Mouse (Mus musculus) liver, postnatal 0 days (tissue): ENCODE measurements around the gene March8. TPM values are rescaled to one million over a fixed set of nuclear protein-coding genes. Genes with fewer than 3 reads are reported as not detected.

Experiments used
- ATAC-seq: fragments of 200-750 bp; cut with Nextera tagmentation; 2 replicates; pipeline ENCODE4 v1.8.0; 2017; ENCODE audit warnings: mild to moderate bottlenecking, moderate library complexity
- DNase-seq: peaks from one replicate; pipeline ENCODE4 v3.0.0-alpha.2; 2016
- H3K27ac ChIP-seq: fragments of 300-500 bp; sonication (generic); 2 replicates; pipeline ENCODE4 v1.5.1; 2014; ENCODE audit warnings: antibody characterized with exemption, moderate library complexity, mild to moderate bottlenecking, low read depth
- H3K27me3 ChIP-seq: fragments of 300-500 bp; sonication (generic); 2 replicates; pipeline ENCODE4 v1.6.1; 2014; ENCODE audit warnings: low read length, control low read depth, mixed read lengths; ENCODE audit not compliant: insufficient read depth
- H3K36me3 ChIP-seq: fragments of 300-500 bp; sonication (generic); replicated peaks from 2 replicates; pipeline ENCODE4 v1.6.1; 2014; ENCODE audit warnings: mild to moderate bottlenecking, control low read depth, low read length, moderate library complexity, mixed read lengths; ENCODE audit not compliant: insufficient read depth
- H3K4me1 ChIP-seq: fragments of 300-500 bp; sonication (generic); 2 replicates; pipeline ENCODE4 v1.6.1; 2014; ENCODE audit warnings: antibody characterized with exemption, mild to moderate bottlenecking, control low read depth; ENCODE audit not compliant: insufficient read depth
- H3K4me2 ChIP-seq: fragments of 300-500 bp; sonication (generic); 2 replicates; pipeline ENCODE4 v1.6.1; 2014; ENCODE audit warnings: low read depth, mild to moderate bottlenecking, low read length, moderate library complexity, mixed read lengths
- H3K4me3 ChIP-seq: fragments of 300-500 bp; sonication (generic); 2 replicates; pipeline ENCODE4 v1.5.1; 2014; ENCODE audit warnings: low read depth, low read length
- H3K9ac ChIP-seq: fragments of 300-500 bp; sonication (generic); replicated peaks from 2 replicates; pipeline ENCODE4 v1.6.1; 2014; ENCODE audit warnings: mild to moderate bottlenecking, moderate library complexity
- H3K9me3 ChIP-seq: fragments of 300-500 bp; sonication (generic); 2 replicates; pipeline ENCODE4 v1.6.1; 2016; ENCODE audit warnings: mild to moderate bottlenecking, control low read depth, low read length, mixed read lengths
- CTCF ChIP-seq: sonication (generic); IDR thresholded peaks from 2 replicates; pipeline ENCODE4 v1.5.1; 2016; ENCODE audit warnings: antibody characterized with exemption, low read depth
- EP300 ChIP-seq: IDR thresholded peaks from 2 replicates; pipeline ENCODE4 v1.6.1; 2016; ENCODE audit warnings: antibody characterized with exemption, low read depth, mild to moderate bottlenecking
- WGBS: fragments of 180-500 bp; shearing (Covaris S2); extraction: QIAGEN DNeasy Blood & Tissue Kit; methylation state at CpG from one replicate; pipeline ENCODE4 v1.1.7; 2014; ENCODE audit not compliant: insufficient replicate concordance; 5-methylcytosine and 5-hydroxymethylcytosine counted together
- polyA plus RNA-seq: library from polyadenylated mRNA; unstranded; fragments of >200 nt; fragmentation: Nextera tagmentation; extraction: Ambion mirVana; gene quantifications from 2 replicates; pipeline ENCODE4 v1.2.1, GENCODE M21; 2015

The March8 gene
- polyA plus RNA-seq, 1 experiment from 2014 or later = 40.5 TPM

DNA sequence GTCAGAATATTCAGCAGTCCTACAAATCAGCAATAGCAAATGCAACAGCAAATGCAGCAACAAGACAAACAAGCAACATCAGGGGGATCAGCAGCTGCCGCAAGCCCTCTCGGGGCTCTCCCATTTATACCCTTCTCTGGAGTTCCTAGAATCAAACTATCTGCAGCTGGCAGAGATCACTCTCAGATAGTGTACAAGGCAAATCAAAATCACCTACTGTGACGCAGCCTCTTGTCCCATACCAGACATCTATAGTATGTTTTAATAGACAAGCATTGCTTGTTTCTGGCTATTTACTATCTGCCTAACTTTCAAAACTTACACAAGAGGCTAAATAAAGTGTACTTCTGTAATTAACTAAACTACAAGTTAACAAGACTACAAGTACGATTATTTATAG, 24.2 kb downstream of the March8 start:
- 83% methylated on average over 4 of the region's 4 CpGs for WGBS
- 0 out of 2 replicates have a peak, but pooled peaks cover 3% of the 10 kb centered on the region for H3K4me1 ChIP-seq
- H3K36me3 ChIP-seq = peaks cover 16% of the 10 kb centered on the region
- no peaks in the 10 kb centered on the region for H3K9me3 ChIP-seq
- ATAC-seq (no peak), DNase-seq (no peak)
- TF ChIP-seq CTCF (no peak), EP300 (no peak)
- no peak overlapping the region for H3K4me2 ChIP-seq
- no peak overlapping the region for H3K27ac ChIP-seq
- no peak overlapping the region for H3K9ac ChIP-seq
- H3K4me3 ChIP-seq = no peak overlapping the region
- H3K27me3 ChIP-seq = no peaks in the 10 kb centered on the region

DNA sequence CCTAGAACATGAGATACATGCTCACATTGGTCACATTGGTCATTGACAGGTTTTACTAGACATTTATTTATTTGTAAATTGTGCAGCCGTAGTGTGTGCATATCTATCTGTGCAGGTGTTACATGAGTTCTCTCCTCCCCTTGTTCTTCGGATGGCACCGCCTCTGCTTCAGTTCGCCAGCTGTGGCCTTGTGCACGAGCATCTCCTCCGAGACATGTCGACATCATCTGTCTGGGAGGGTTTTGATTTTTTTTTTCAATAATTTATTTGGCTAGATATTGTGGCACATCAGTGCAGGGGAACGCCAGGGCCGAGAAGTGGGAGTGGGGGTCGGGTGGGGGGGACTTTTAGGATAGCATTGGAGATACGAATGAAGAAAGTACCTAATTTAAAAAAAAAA, 30.1 kb downstream of the March8 start:
- H3K27ac ChIP-seq = no peak overlapping the region
- TF ChIP-seq EP300 (no peak), CTCF (no peak)
- no peak overlapping the region for H3K4me3 ChIP-seq
- H3K4me1 ChIP-seq = peaks cover 24% of the 10 kb centered on the region
- no peak for ATAC-seq
- DNase-seq = no peak
- no peaks in the 10 kb centered on the region for H3K9me3 ChIP-seq
- no peaks in the 10 kb centered on the region for H3K27me3 ChIP-seq
- H3K4me2 ChIP-seq = no peak overlapping the region
- H3K36me3 ChIP-seq = peaks cover 15% of the 10 kb centered on the region
- H3K9ac ChIP-seq = no peak overlapping the region
- 72% methylated on average over 11 of the region's 11 CpGs for WGBS

DNA sequence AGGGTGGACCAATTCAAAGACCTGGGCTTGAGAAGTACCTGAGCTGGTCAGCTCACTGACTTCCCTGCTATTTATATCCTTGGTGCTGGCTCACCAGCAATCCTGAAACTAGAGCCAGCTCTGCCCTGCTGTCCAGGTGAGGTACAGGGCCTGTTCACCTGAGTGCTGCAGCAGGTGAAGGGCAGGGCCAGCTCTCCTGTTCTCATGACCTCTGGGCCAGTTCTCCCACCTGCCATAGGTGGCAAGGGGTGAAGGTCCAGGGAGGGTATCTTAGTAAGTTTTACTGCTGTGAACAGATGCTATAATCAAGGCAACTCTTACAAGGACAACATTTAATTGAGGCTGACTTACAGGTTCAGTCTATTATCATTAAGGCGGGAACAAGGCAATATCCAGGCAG, 32.0 kb downstream of the March8 start:
- Histone ChIP-seq H3K27ac (peak overlapping the region; percentile 64), H3K9me3 (no peaks in the 10 kb centered on the region), H3K27me3 (no peaks in the 10 kb centered on the region), H3K4me1 (peaks cover 34% of the 10 kb centered on the region), H3K36me3 (peaks cover 12% of the 10 kb centered on the region), H3K9ac (0 out of 2 replicates have a peak overlapping the region, but pooled peaks have one; percentile 17), H3K4me3 (no peak overlapping the region), H3K4me2 (peak overlapping the region; percentile 52)
- WGBS = 67% methylated on average over 1 of the region's 1 CpGs
- TF ChIP-seq CTCF (no peak), EP300 (no peak)
- DNase-seq = no peak
- no peak for ATAC-seq

DNA sequence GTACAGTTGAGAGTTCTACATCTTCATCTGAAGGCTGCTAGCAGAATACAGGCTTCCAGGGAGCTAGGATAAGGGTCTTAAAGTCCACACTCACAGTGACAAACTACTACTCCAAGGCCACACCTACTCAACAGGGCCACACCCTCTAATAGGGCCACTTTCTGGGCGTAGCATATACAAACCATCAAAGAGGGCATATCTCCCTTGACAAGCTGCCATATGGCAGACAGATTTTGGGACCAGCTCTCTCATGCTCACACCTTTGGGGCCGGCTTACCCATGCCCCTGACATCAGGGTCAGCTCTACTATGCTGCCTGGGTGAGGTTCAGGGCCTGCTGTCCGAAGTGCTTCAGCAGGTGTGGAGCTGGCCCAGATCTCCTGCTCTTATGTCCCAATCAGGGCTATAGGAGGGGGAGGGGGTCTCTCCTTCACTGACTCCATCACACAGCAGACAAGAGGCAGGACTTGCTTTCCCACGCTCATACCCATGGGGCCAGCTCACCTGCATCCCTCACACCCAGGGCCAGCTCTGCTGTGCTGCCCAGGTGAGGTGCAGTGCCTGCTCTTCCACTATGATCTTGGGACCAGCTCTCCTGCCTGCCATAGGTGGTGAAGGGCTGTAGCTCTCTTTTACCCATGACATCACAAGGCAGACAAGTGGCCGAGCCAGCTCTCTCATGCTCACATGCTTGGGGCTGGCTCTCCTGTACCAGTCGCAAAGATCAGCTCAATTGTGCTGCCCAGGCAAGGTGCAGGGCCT, 32.6 kb downstream of the March8 start:
- H3K4me3 ChIP-seq = no peak overlapping the region
- H3K27ac ChIP-seq = peak overlapping the region; percentile 64
- H3K27me3 ChIP-seq = no peaks in the 10 kb centered on the region
- H3K4me2 ChIP-seq = peak overlapping the region; percentile 52
- H3K9ac ChIP-seq = no peak overlapping the region
- peak; percentile 97 for ATAC-seq
- H3K4me1 ChIP-seq = peaks cover 35% of the 10 kb centered on the region
- TF ChIP-seq CTCF (no peak), EP300 (peak; percentile 80)
- peak; percentile 55 for DNase-seq
- 70% methylated on average over 6 of the region's 6 CpGs for WGBS
- no peaks in the 10 kb centered on the region for H3K9me3 ChIP-seq
- H3K36me3 ChIP-seq = peaks cover 10% of the 10 kb centered on the region

DNA sequence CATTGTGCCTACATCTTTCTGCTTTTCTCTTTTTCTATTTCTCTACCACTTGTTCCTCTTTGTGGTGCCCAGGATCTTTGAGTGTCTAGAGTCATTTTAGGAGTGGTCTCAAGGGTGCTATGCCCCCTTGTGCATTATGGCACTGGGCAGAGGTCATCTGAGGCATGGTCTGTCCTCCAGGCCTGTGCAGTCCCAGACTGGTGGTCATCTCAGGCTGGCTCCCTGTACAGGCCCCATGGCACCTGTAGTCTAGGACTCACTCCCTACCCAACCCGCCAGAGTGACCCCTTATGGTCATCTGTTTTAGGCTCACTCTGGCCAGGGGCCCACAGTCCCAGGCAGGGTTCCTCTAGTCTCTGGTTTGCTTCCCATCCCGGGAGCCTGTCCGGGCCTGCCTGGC, 33.7 kb downstream of the March8 start:
- Histone ChIP-seq H3K4me1 (peaks cover 35% of the 10 kb centered on the region), H3K9ac (no peak overlapping the region), H3K9me3 (no peaks in the 10 kb centered on the region), H3K27ac (no peak overlapping the region), H3K27me3 (no peaks in the 10 kb centered on the region), H3K4me3 (no peak overlapping the region), H3K4me2 (no peak overlapping the region), H3K36me3 (peaks cover 5% of the 10 kb centered on the region)
- no peak for TF ChIP-seq CTCF
- no peak for TF ChIP-seq EP300
- DNase-seq (no peak), ATAC-seq (no peak)
- WGBS = 96% methylated on average over 3 of the region's 3 CpGs

DNA sequence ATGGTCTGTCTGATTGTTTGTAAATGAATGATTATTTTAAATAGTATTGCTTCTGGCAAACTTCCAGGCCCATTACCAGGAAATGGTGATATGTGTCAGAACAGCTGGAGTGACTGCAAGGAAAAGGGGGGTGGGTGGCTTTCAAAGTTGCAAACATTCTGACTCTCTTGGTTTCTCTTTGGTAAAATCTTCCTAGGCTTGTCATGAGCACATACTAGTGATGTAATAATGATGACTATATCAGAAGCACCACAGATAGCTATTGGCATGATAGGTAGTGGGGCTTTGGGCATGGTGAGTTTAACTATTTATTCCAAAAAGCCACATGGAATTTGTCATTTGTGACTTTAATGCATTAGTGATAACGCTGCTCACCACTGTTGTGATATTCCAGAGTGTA, 36.3 kb downstream of the March8 start:
- Histone ChIP-seq H3K27ac (no peak overlapping the region), H3K4me1 (peaks cover 31% of the 10 kb centered on the region), H3K27me3 (no peaks in the 10 kb centered on the region), H3K9me3 (no peaks in the 10 kb centered on the region), H3K4me3 (no peak overlapping the region), H3K4me2 (no peak overlapping the region), H3K9ac (no peak overlapping the region), H3K36me3 (peaks cover 14% of the 10 kb centered on the region; the same call in 1 of the 2 replicates)
- TF ChIP-seq EP300 (no peak), CTCF (no peak)
- 80% methylated on average over 1 of the region's 1 CpGs for WGBS
- DNase-seq = no peak
- no peak for ATAC-seq

- H3K27ac ChIP-seq = no peak overlapping the region
- no peak overlapping the region for H3K4me2 ChIP-seq
- no peak overlapping the region for H3K4me3 ChIP-seq
- H3K9ac ChIP-seq = no peak overlapping the region
- H3K36me3 ChIP-seq = peaks cover 19% of the 10 kb centered on the region
- no peak for ATAC-seq
- H3K9me3 ChIP-seq = no peaks in the 10 kb centered on the region
- TF ChIP-seq CTCF (no peak), EP300 (no peak)
- no peaks in the 10 kb centered on the region for H3K27me3 ChIP-seq
- no peak for DNase-seq
- peaks cover 28% of the 10 kb centered on the region for H3K4me1 ChIP-seq
These were observed 36.8 kb downstream of the March8 start for GRCm38 (mm10) chr6:116374618-116375017.
